Mouse (Mus musculus) G1E (cell line): ENCODE measurements at regions not wholly inside any gene's neighbourhood (a gene's known extent, or its start where the extent isn't known, plus 50 kb on each side); places are given as distances from the start of the nearest gene placed in this dataset.

Experiments
- ATAC-seq: 2 replicates; pipeline ENCODE4 v1.8.0; 2016; ENCODE audit warnings: mild to moderate bottlenecking; ENCODE audit not compliant: insufficient number of reproducible peaks, poor library complexity, low FRiP score, severe bottlenecking; ENCODE audit errors: extremely low read depth
- DNase-seq: peaks from one replicate; pipeline ENCODE4 v3.0.0; 2012; ENCODE audit warnings: low spot score
- H3K27me3 ChIP-seq: 2 replicates; pipeline ENCODE4 v1.6.1; 2012; ENCODE audit warnings: mild to moderate bottlenecking, low read length, inconsistent platforms; ENCODE audit not compliant: insufficient read depth
- H3K36me3 ChIP-seq: replicated peaks from 2 replicates; pipeline ENCODE3; 2012; ENCODE audit warnings: mild to moderate bottlenecking, inconsistent platforms
- H3K4me1 ChIP-seq: 2 replicates; pipeline ENCODE4 v1.6.1; 2012; ENCODE audit warnings: low read depth, low read length, inconsistent platforms, mixed read lengths; ENCODE audit not compliant: insufficient read depth
- H3K4me3 ChIP-seq: 2 replicates; pipeline ENCODE4 v1.5.1; 2012; ENCODE audit warnings: low read depth, mild to moderate bottlenecking, inconsistent platforms, low read length, moderate library complexity, mixed read lengths
- H3K9me3 ChIP-seq: replicated peaks from 2 replicates; pipeline ENCODE4 v1.6.1; 2012; ENCODE audit warnings: inconsistent platforms
- CTCF ChIP-seq: IDR thresholded peaks from 2 replicates; pipeline ENCODE4 v1.5.1; 2012; ENCODE audit warnings: low read depth, low read length, inconsistent platforms, mixed read lengths
- GATA1 ChIP-seq: IDR thresholded peaks from 2 replicates; pipeline ENCODE4 v1.6.1; 2012; ENCODE audit warnings: borderline replicate concordance, low read length, inconsistent platforms, mixed read lengths
- GATA2 ChIP-seq: IDR thresholded peaks from 2 replicates; pipeline ENCODE4 v1.6.1; 2012; ENCODE audit warnings: low read depth, low read length, inconsistent platforms, borderline replicate concordance
- POLR2AphosphoS5 ChIP-seq: IDR thresholded peaks from 2 replicates; pipeline ENCODE4 v1.6.1; 2012; ENCODE audit warnings: low read depth, low read length, inconsistent platforms; ENCODE audit not compliant: insufficient replicate concordance
- TAL1 ChIP-seq: conservative IDR thresholded peaks from 2 replicates; pipeline ENCODE4 v1.6.1; 2012; ENCODE audit warnings: low read depth, low read length, inconsistent platforms, mixed read lengths

DNA sequence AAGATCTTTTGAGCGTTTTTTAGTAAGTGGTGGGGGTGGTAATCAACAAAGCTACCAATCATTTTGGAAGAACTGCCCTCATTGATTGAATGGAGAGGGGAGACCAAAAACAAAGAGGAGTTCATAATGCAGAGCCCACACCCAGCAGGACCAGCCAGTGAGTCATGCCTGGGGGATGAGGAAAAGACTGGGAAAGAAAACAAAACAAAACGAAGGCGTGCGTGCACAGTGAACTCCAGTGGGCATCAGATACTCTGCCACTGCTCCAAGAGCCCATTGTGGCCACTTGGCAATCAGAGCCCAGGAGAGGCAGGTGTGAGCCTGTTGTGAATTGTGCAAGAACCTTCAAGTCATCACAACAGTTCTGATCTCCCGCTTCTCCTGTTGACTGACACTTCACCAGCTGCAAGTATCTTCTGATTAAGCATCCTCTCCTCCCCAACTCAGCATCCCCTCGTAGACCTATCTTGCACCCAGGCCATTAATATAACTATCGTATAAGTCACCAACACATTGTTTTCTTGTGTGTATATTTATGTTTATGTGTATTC, 351.1 kb upstream of the Trib2 start:
- no peaks in the 10 kb centered on the region for H3K4me1 ChIP-seq
- TF ChIP-seq CTCF (no peak), GATA2 (no peak), TAL1 (no peak), POLR2AphosphoS5 (no peak)
- no peaks in the 10 kb centered on the region for H3K9me3 ChIP-seq
- ATAC-seq (no peak), DNase-seq (no peak)
- no peaks in the 10 kb centered on the region for H3K27me3 ChIP-seq
- H3K4me3 ChIP-seq = no peak overlapping the region
- H3K36me3 ChIP-seq = no peaks in the 10 kb centered on the region

DNA sequence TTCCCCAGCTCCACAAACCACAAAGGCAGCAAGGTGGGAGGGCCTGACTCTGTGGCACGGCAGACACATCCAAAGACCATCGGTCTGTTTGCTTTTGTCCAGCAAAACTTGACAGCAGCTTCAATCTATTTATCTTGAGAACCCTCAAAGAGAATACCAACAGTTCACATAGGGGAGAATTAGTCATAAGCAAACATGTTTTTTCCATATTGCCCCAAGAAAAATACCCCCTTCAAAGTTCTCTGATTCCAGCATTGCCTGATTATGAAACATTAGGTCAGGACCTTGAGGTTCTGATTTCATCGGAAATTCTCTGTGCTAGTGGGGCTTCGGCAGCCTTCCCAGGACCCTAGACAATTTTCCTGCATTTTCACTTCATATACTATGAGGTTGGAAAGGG, 348.4 kb upstream of the Trib2 start:
- Histone ChIP-seq H3K36me3 (no peaks in the 10 kb centered on the region), H3K9me3 (no peaks in the 10 kb centered on the region), H3K4me3 (no peak overlapping the region), H3K27me3 (no peaks in the 10 kb centered on the region), H3K4me1 (no peaks in the 10 kb centered on the region)
- TF ChIP-seq TAL1 = no peak
- no peak for TF ChIP-seq GATA2
- no peak for TF ChIP-seq CTCF
- no peak for TF ChIP-seq GATA1
- no peak for TF ChIP-seq POLR2AphosphoS5
- DNase-seq = no peak
- no peak for ATAC-seq

- DNase-seq (no peak), ATAC-seq (no peak)
- H3K36me3 ChIP-seq = no peaks in the 10 kb centered on the region
- H3K4me1 ChIP-seq = no peaks in the 10 kb centered on the region
- H3K27me3 ChIP-seq = no peaks in the 10 kb centered on the region
- H3K9me3 ChIP-seq = no peaks in the 10 kb centered on the region
- TF ChIP-seq TAL1 (no peak), GATA1 (no peak), GATA2 (no peak), CTCF (no peak), POLR2AphosphoS5 (no peak)
- H3K4me3 ChIP-seq = no peak overlapping the region
Measured at GRCm38 (mm10) chr12:16161947-16162346, 345.2 kb upstream of the Trib2 start.

DNA sequence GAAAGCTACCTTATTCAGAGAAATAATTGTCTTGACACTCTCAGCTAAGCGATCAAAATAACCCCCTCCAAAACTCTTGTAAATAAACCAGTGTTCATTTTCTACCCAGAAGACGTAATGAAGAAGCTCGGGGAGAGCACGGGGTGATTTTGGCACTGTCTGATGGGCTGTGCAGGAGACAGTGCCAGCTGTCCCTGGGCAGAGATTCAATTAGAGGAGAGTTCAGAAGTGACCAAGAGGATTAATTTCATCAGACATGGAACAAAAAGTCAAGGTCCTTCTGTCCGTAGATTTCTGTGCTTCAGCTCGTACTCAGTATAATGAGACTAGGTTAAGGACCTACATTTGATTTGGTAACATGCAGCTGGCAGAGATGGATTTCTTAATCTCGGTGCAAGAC, 341.2 kb upstream of the Trib2 start:
- Histone ChIP-seq H3K36me3 (no peaks in the 10 kb centered on the region), H3K4me1 (no peaks in the 10 kb centered on the region), H3K9me3 (no peaks in the 10 kb centered on the region), H3K4me3 (no peak overlapping the region), H3K27me3 (no peaks in the 10 kb centered on the region)
- TF ChIP-seq CTCF (no peak), GATA1 (no peak), TAL1 (no peak), GATA2 (no peak), POLR2AphosphoS5 (no peak)
- DNase-seq (no peak), ATAC-seq (no peak)

- no peaks in the 10 kb centered on the region for H3K36me3 ChIP-seq
- TF ChIP-seq POLR2AphosphoS5 (no peak), CTCF (no peak)
- ATAC-seq (no peak), DNase-seq (no peak)
- no peaks in the 10 kb centered on the region for H3K27me3 ChIP-seq
- no peak overlapping the region for H3K4me3 ChIP-seq
- H3K4me1 ChIP-seq = no peaks in the 10 kb centered on the region
- 0 out of 2 replicates have a peak, but pooled peaks cover 2% of the 10 kb centered on the region for H3K9me3 ChIP-seq
Measured at GRCm38 (mm10) chr12:16155791-16156558, 339.3 kb upstream of the Trib2 start.

- TF ChIP-seq GATA2 = no peak
- no peak for TF ChIP-seq CTCF
- no peak for TF ChIP-seq TAL1
- TF ChIP-seq POLR2AphosphoS5 = no peak
- TF ChIP-seq GATA1 = no peak
- no peaks in the 10 kb centered on the region for H3K27me3 ChIP-seq
- H3K4me1 ChIP-seq = no peaks in the 10 kb centered on the region
- H3K36me3 ChIP-seq = no peaks in the 10 kb centered on the region
- DNase-seq = no peak
- H3K9me3 ChIP-seq = 0 out of 2 replicates have a peak, but pooled peaks cover 2% of the 10 kb centered on the region
- H3K4me3 ChIP-seq = no peak overlapping the region
- ATAC-seq = no peak
Measured at GRCm38 (mm10) chr12:16154256-16154655, 337.5 kb upstream of the Trib2 start.

- no peaks in the 10 kb centered on the region for H3K36me3 ChIP-seq
- DNase-seq (no peak), ATAC-seq (no peak)
- no peaks in the 10 kb centered on the region for H3K27me3 ChIP-seq
- 0 out of 2 replicates have a peak, but pooled peaks cover 2% of the 10 kb centered on the region for H3K9me3 ChIP-seq
- no peak overlapping the region for H3K4me3 ChIP-seq
- no peaks in the 10 kb centered on the region for H3K4me1 ChIP-seq
- no peak for TF ChIP-seq CTCF
Measured at GRCm38 (mm10) chr12:16152108-16152507, 335.4 kb upstream of the Trib2 start.
